Mouse (Mus musculus) bone marrow, adult 2 months (tissue): Measurements from ENCODE around the gene Psma4. TPM values are rescaled to one million over a fixed set of nuclear protein-coding genes. Genes with fewer than 3 reads are reported as not detected.
A peak's percentile ranks its signal among the peaks of the same experiment; 100 is the strongest.
"Not testable (repeated sequence)": the region's sequence is repeated elsewhere in the genome, so short reads cannot be mapped to it uniquely, and the experiment has no call there.

ENCODE experiments used
- H3K27ac ChIP-seq: fragments of 200-500 bp; 2 replicates; pipeline ENCODE4 v1.5.1; 2012; ENCODE audit warnings: low read depth, mild to moderate bottlenecking, control low read depth, inconsistent platforms, low read length; ENCODE audit not compliant: control insufficient read depth, poor library complexity, insufficient read depth
- H3K4me1 ChIP-seq: fragments of 200-500 bp; 2 replicates; pipeline ENCODE4 v1.6.1; 2011; ENCODE audit warnings: low read length; ENCODE audit not compliant: control insufficient read depth, insufficient read depth
- H3K4me3 ChIP-seq: fragments of 200-500 bp; replicated peaks from 2 replicates; pipeline ENCODE3; 2011; ENCODE audit warnings: mild to moderate bottlenecking, low read depth, low read length, control low read depth; ENCODE audit not compliant: control insufficient read depth
- CTCF ChIP-seq: fragments of 200-500 bp; IDR thresholded peaks from 2 replicates; pipeline ENCODE4 v1.5.1; 2011; ENCODE audit warnings: low read length, control low read depth; ENCODE audit not compliant: control insufficient read depth, insufficient read depth
- POLR2A ChIP-seq: fragments of 200-500 bp; IDR thresholded peaks from 2 replicates; pipeline ENCODE4 v1.6.1; 2011; ENCODE audit warnings: low read depth, mild to moderate bottlenecking, control low read depth, low read length, borderline replicate concordance; ENCODE audit not compliant: control insufficient read depth
- WGBS: fragments of 180-500 bp; shearing (Covaris S2); methylation state at CpG from one replicate; pipeline ENCODE4 v1.1.7; 2018; 5-methylcytosine and 5-hydroxymethylcytosine counted together
- polyA plus RNA-seq: library from polyadenylated mRNA; stranded (reverse); fragments of >200 nt; gene quantifications from 2 replicates; pipeline ENCODE4 v1.2.4, GENCODE M21; 2011; ENCODE audit warnings: low replicate concordance; ENCODE audit not compliant: missing spikeins, insufficient read depth, insufficient read length

Gene Psma4
- polyA plus RNA-seq, 1 experiment = 122 TPM

GRCm38 (mm10) chr9:54930741-54931140 is 19.8 kb upstream of the Psma4 start:
- no peak overlapping the region for H3K4me3 ChIP-seq
- no peak overlapping the region for H3K27ac ChIP-seq
- H3K4me1 ChIP-seq = no peaks in the 10 kb centered on the region
- 88% methylated on average over 1 of the region's 1 CpGs for WGBS
- TF ChIP-seq CTCF (no peak), POLR2A (no peak)

- 15% methylated on average over 1 of the region's 1 CpGs for WGBS
Measured at GRCm38 (mm10) chr9:54931765-54932164, 18.8 kb upstream of the Psma4 start.

GRCm38 (mm10) chr9:54932379-54932778 is 18.2 kb upstream of the Psma4 start:
- Histone ChIP-seq H3K4me1 (no peaks in the 10 kb centered on the region), H3K27ac (no peak overlapping the region), H3K4me3 (no peak overlapping the region)
- 76% methylated on average over 2 of the region's 2 CpGs for WGBS
- TF ChIP-seq CTCF (no peak), POLR2A (no peak)

More at GRCm38 (mm10) chr9:54931765-54932164, 18.8 kb upstream of the Psma4 start:
- no peak for TF ChIP-seq POLR2A
- TF ChIP-seq CTCF = peak; percentile 36; the same call in 1 of the 2 replicates
- H3K4me3 ChIP-seq = no peak overlapping the region
- no peak overlapping the region for H3K27ac ChIP-seq
- no peaks in the 10 kb centered on the region for H3K4me1 ChIP-seq

GRCm38 (mm10) chr9:54942071-54942470 is 8.5 kb upstream of the Psma4 start:
- WGBS = 86% methylated on average over 4 of the region's 4 CpGs
- TF ChIP-seq POLR2A (no peak), CTCF (no peak)
- no peak overlapping the region for H3K27ac ChIP-seq
- H3K4me1 ChIP-seq = no peaks in the 10 kb centered on the region
- H3K4me3 ChIP-seq = no peak overlapping the region

- TF ChIP-seq POLR2A (no peak), CTCF (no peak)
- 63% methylated on average over 2 of the region's 2 CpGs for WGBS
Measured at GRCm38 (mm10) chr9:54944467-54944866, 6.1 kb upstream of the Psma4 start.

GRCm38 (mm10) chr9:54946256-54946655 is 4.3 kb upstream of the Psma4 start:
- 80% methylated on average over 16 of the region's 16 CpGs for WGBS
- Histone ChIP-seq H3K27ac (no peak overlapping the region), H3K4me3 (no peak overlapping the region), H3K4me1 (no peaks in the 10 kb centered on the region)
- TF ChIP-seq CTCF (no peak), POLR2A (no peak)

More at GRCm38 (mm10) chr9:54944467-54944866, 6.1 kb upstream of the Psma4 start:
- Histone ChIP-seq H3K4me1 (no peaks in the 10 kb centered on the region), H3K27ac (no peak overlapping the region), H3K4me3 (no peak overlapping the region)

- Histone ChIP-seq H3K4me1 (no peaks in the 10 kb centered on the region; the same call in 1 of the 2 replicates), H3K4me3 (no peak overlapping the region), H3K27ac (no peak overlapping the region)
- TF ChIP-seq CTCF (no peak), POLR2A (no peak)
Measured at GRCm38 (mm10) chr9:54949465-54949864, 1.1 kb upstream of the Psma4 start.

- H3K4me1 ChIP-seq, H3K27ac ChIP-seq: not testable (repeated sequence)
- WGBS = 25% methylated on average over 8 of the region's 8 CpGs
- H3K4me3 ChIP-seq = peak overlapping the region; percentile 56
Measured at GRCm38 (mm10) chr9:54950162-54950561, 428 bp upstream of the Psma4 start.

- WGBS = 19% methylated on average over 4 of the region's 4 CpGs
- no peaks in the 10 kb centered on the region for H3K4me1 ChIP-seq
- H3K4me3 ChIP-seq = no peak overlapping the region
- no peak for TF ChIP-seq CTCF
- TF ChIP-seq POLR2A = no peak
- H3K27ac ChIP-seq = no peak overlapping the region
Measured at GRCm38 (mm10) chr9:54961059-54961458, 10.5 kb downstream of the Psma4 start.

GRCm38 (mm10) chr9:54963669-54964068 is 13.1 kb downstream of the Psma4 start:
- Histone ChIP-seq H3K4me1 (no peaks in the 10 kb centered on the region), H3K4me3 (no peak overlapping the region), H3K27ac (no peak overlapping the region)
- TF ChIP-seq CTCF = no peak
